Mouse (Mus musculus) heart, embryonic 14.5 days (tissue): Measurements from ENCODE around the gene Tedc2. TPM values are rescaled to one million over a fixed set of nuclear protein-coding genes. Genes with fewer than 3 reads are reported as not detected.

Experiments used
- ATAC-seq: fragments of 200-750 bp; cut with Nextera tagmentation; 2 replicates; pipeline ENCODE4 v1.8.0; 2017; ENCODE audit warnings: low read depth, moderate TSS enrichment; ENCODE audit not compliant: insufficient number of reproducible peaks, insufficient read depth, low FRiP score
- H3K27ac ChIP-seq, 2 experiments: fragments of 200-500 bp in 1 of 2; fragments of 300-500 bp in 1 of 2; sonication (generic) in 1 of 2; replicated peaks in 1 of 2; 2 replicates each; pipeline ENCODE4 v1.5.1; 2012 to 2014; ENCODE audit warnings: low read depth in 2 of 2, low read length in 2 of 2, control low read depth in 1 of 2, mild to moderate bottlenecking in 1 of 2, mixed read lengths in 1 of 2; ENCODE audit not compliant: control insufficient read depth in 1 of 2, insufficient read depth in 1 of 2
- H3K27me3 ChIP-seq: fragments of 300-500 bp; sonication (generic); 2 replicates; pipeline ENCODE4 v1.6.1; 2014; ENCODE audit warnings: mild to moderate bottlenecking, low read length, control low read depth; ENCODE audit not compliant: control insufficient read depth, insufficient read depth
- H3K36me3 ChIP-seq: fragments of 300-500 bp; sonication (generic); 2 replicates; pipeline ENCODE4 v1.6.1; 2014; ENCODE audit warnings: mild to moderate bottlenecking, control low read depth, low read length, mixed read lengths; ENCODE audit not compliant: control insufficient read depth, insufficient read depth
- H3K4me1 ChIP-seq, 2 experiments: fragments of 200-500 bp in 1 of 2; fragments of 300-500 bp in 1 of 2; sonication (generic) in 1 of 2; 2 replicates each; pipeline ENCODE4 v1.6.1; 2012 to 2014; ENCODE audit warnings: low read length in 2 of 2, control low read depth in 1 of 2, mixed read lengths in 1 of 2; ENCODE audit not compliant: control insufficient read depth in 2 of 2, insufficient read depth in 2 of 2
- H3K4me2 ChIP-seq: fragments of 300-500 bp; sonication (generic); 2 replicates; pipeline ENCODE4 v1.6.1; 2014; ENCODE audit warnings: mild to moderate bottlenecking, low read length
- H3K4me3 ChIP-seq, 2 experiments: fragments of 200-500 bp in 1 of 2; fragments of 300-500 bp in 1 of 2; sonication (generic) in 1 of 2; 2 replicates each; pipeline ENCODE4 v1.5.1; 2012 to 2014; ENCODE audit warnings: low read length in 2 of 2, mild to moderate bottlenecking in 2 of 2, control low read depth in 1 of 2, low read depth in 1 of 2, moderate library complexity in 1 of 2; ENCODE audit not compliant: control insufficient read depth in 1 of 2, insufficient read depth in 1 of 2
- H3K9ac ChIP-seq: fragments of 300-500 bp; sonication (generic); 2 replicates; pipeline ENCODE4 v1.6.1; 2014; ENCODE audit warnings: mild to moderate bottlenecking, low read length
- H3K9me3 ChIP-seq: fragments of 300-500 bp; sonication (generic); 2 replicates; pipeline ENCODE4 v1.6.1; 2016; ENCODE audit warnings: low read length, control low read depth; ENCODE audit not compliant: control insufficient read depth
- whole genome bisulfite sequencing: fragments of 180-500 bp; shearing (Covaris S2); extraction: QIAGEN DNeasy Blood & Tissue Kit; methylation state at CpG from one replicate; pipeline ENCODE4 v1.1.7; 2014; 5-methylcytosine and 5-hydroxymethylcytosine counted together
- polyA plus RNA-seq: library from polyadenylated mRNA; unstranded; fragments of >200 nt; fragmentation: Nextera tagmentation; extraction: Ambion mirVana; gene quantifications from 2 replicates; pipeline ENCODE4 v1.2.1, GENCODE M21; 2014

Tedc2 gene
- polyA plus RNA-seq, 1 experiment from 2014 or later: 5.4 TPM

- no peak for ATAC-seq
- 78% methylated on average over 8 of the region's 8 CpGs for WGBS
- Histone ChIP-seq H3K36me3 (no peaks in the 10 kb centered on the region), H3K27me3 (no peaks in the 10 kb centered on the region), H3K27ac (no peak overlapping the region), H3K9ac (no peak overlapping the region), H3K9me3 (no peaks in the 10 kb centered on the region), H3K4me2 (no peak overlapping the region), H3K4me1 (peaks cover 32 to 41% of the 10 kb centered on the region in 2 experiments), H3K4me3 (no peak overlapping the region)
Observed at GRCm38 (mm10) chr17:24193268-24193667, 27.4 kb downstream of the Tedc2 start.

- Histone ChIP-seq H3K9me3 (no peaks in the 10 kb centered on the region), H3K4me3 (no peak overlapping the region), H3K4me2 (no peak overlapping the region), H3K27me3 (no peaks in the 10 kb centered on the region), H3K4me1 (peaks cover 32 to 41% of the 10 kb centered on the region in 2 experiments), H3K9ac (peak overlapping the region; percentile 41; the same call in 1 of the 2 replicates), H3K27ac (no peak overlapping the region), H3K36me3 (no peaks in the 10 kb centered on the region)
- 86% methylated on average over 8 of the region's 8 CpGs for WGBS
- no peak for ATAC-seq
Observed at GRCm38 (mm10) chr17:24192848-24193247, 27.8 kb downstream of the Tedc2 start.

- Histone ChIP-seq H3K27me3 (no peaks in the 10 kb centered on the region), H3K4me3 (no peak overlapping the region), H3K36me3 (no peaks in the 10 kb centered on the region), H3K4me1 (peaks cover 21 to 28% of the 10 kb centered on the region in 2 experiments), H3K9ac (peak overlapping the region; percentile 41; the same call in 1 of the 2 replicates), H3K4me2 (no peak overlapping the region), H3K27ac (peak overlapping the region in 1 of 2 experiments; percentile 53; a peak in 1 of 4 replicates), H3K9me3 (no peaks in the 10 kb centered on the region)
- 65% methylated on average over 4 of the region's 4 CpGs for WGBS
- ATAC-seq: no peak
Observed at GRCm38 (mm10) chr17:24191481-24191880, 29.2 kb downstream of the Tedc2 start.

- no peaks in the 10 kb centered on the region for H3K27me3 ChIP-seq
- H3K9ac ChIP-seq: no peak overlapping the region
- no peaks in the 10 kb centered on the region for H3K9me3 ChIP-seq
- ATAC-seq: no peak
- H3K4me1 ChIP-seq: peaks cover 18 to 24% of the 10 kb centered on the region in 2 experiments
- no peak overlapping the region for H3K4me2 ChIP-seq
- H3K4me3 ChIP-seq: no peak overlapping the region
- H3K36me3 ChIP-seq: peaks cover 5% of the 10 kb centered on the region; the same call in 1 of the 2 replicates
- 91% methylated on average over 2 of the region's 2 CpGs for WGBS
- no peak overlapping the region for H3K27ac ChIP-seq
Observed at GRCm38 (mm10) chr17:24190934-24191333, 29.7 kb downstream of the Tedc2 start.

- Histone ChIP-seq H3K27ac (no peak overlapping the region), H3K4me2 (no peak overlapping the region), H3K9me3 (no peaks in the 10 kb centered on the region), H3K27me3 (no peaks in the 10 kb centered on the region), H3K36me3 (no peaks in the 10 kb centered on the region), H3K4me3 (no peak overlapping the region), H3K4me1 (peaks cover 3 to 6% of the 10 kb centered on the region in 2 experiments), H3K9ac (no peak overlapping the region)
- ATAC-seq: no peak
- 67% methylated on average over 3 of the region's 3 CpGs for WGBS
Observed at GRCm38 (mm10) chr17:24174259-24174658, 46.4 kb downstream of the Tedc2 start.

GRCm38 (mm10) chr17:24173423-24173822, 47.2 kb downstream of the Tedc2 start:
- H3K4me2 ChIP-seq: no peak overlapping the region
- H3K27ac ChIP-seq: no peak overlapping the region
- H3K27me3 ChIP-seq: no peaks in the 10 kb centered on the region
- no peak for ATAC-seq
- no peaks in the 10 kb centered on the region for H3K9me3 ChIP-seq
- WGBS: 7% methylated on average over 3 of the region's 3 CpGs
- H3K4me1 ChIP-seq: peaks cover 3 to 6% of the 10 kb centered on the region in 2 experiments
- no peak overlapping the region for H3K9ac ChIP-seq
- no peaks in the 10 kb centered on the region for H3K36me3 ChIP-seq
- no peak overlapping the region for H3K4me3 ChIP-seq

GRCm38 (mm10) chr17:24171738-24172137, 48.9 kb downstream of the Tedc2 start:
- no peaks in the 10 kb centered on the region for H3K9me3 ChIP-seq
- H3K4me3 ChIP-seq: no peak overlapping the region
- H3K27ac ChIP-seq: no peak overlapping the region
- H3K36me3 ChIP-seq: peaks cover 13% of the 10 kb centered on the region
- no peak for ATAC-seq
- H3K4me2 ChIP-seq: no peak overlapping the region
- H3K27me3 ChIP-seq: no peaks in the 10 kb centered on the region
- WGBS: 83% methylated on average over 4 of the region's 4 CpGs
- H3K4me1 ChIP-seq: peaks cover 11 to 19% of the 10 kb centered on the region in 2 experiments
- H3K9ac ChIP-seq: no peak overlapping the region

- Histone ChIP-seq H3K9ac (no peak overlapping the region), H3K4me3 (no peak overlapping the region), H3K27me3 (no peaks in the 10 kb centered on the region), H3K4me2 (no peak overlapping the region), H3K36me3 (peaks cover 18% of the 10 kb centered on the region), H3K4me1 (peaks cover 11 to 19% of the 10 kb centered on the region in 2 experiments), H3K9me3 (no peaks in the 10 kb centered on the region), H3K27ac (no peak overlapping the region)
- ATAC-seq: no peak
- WGBS: 57% methylated on average over 5 of the region's 5 CpGs
Observed at GRCm38 (mm10) chr17:24170729-24171128, 49.9 kb downstream of the Tedc2 start.
